Mouse (Mus musculus): ENCODE measurements around the gene Fap.

GRCm38 (mm10) chr2:62562661-62563485 is 11.0 kb downstream of the Fap start:
- no peak for TF ChIP-seq CTCF (IDR thresholded peaks at IDR 0.05; ENCODE audit: low read depth)
- TF ChIP-seq EP300 (IDR thresholded peaks at IDR 0.05; ENCODE audit: low read depth) = no peak

Data from heart, postnatal 0 days (tissue).